Mouse (Mus musculus): ENCODE results near the gene Itgb5. TPM values are rescaled to one million over a fixed set of nuclear protein-coding genes. Genes with fewer than 3 reads are reported as not detected.

Itgb5 gene
- polyA plus RNA-seq, 1 experiment = 42.4 TPM

DNA sequence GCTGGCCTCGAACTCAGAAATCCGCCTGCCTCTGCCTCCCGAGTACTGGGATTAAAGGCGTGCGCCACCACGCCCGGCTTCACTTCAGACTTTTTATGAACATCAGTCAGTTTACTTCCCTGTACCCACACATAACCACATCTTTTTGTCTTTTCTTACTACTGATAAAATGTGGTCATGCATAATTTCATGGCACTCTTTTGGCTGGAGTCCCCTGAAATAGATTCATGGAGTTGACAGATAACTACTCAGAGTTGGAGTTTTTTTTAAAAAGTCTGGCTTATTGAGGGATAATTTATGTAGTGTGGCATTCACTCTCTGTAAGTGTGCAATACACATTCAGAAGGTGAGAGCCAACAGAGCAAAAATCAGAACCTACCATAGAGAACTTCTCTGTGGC lies 67.3 kb downstream of the Itgb5 start:
- DNase-seq (ENCODE audit: extremely low spot score in 1 of 2, low spot score in 1 of 2) = no peak

DNA sequence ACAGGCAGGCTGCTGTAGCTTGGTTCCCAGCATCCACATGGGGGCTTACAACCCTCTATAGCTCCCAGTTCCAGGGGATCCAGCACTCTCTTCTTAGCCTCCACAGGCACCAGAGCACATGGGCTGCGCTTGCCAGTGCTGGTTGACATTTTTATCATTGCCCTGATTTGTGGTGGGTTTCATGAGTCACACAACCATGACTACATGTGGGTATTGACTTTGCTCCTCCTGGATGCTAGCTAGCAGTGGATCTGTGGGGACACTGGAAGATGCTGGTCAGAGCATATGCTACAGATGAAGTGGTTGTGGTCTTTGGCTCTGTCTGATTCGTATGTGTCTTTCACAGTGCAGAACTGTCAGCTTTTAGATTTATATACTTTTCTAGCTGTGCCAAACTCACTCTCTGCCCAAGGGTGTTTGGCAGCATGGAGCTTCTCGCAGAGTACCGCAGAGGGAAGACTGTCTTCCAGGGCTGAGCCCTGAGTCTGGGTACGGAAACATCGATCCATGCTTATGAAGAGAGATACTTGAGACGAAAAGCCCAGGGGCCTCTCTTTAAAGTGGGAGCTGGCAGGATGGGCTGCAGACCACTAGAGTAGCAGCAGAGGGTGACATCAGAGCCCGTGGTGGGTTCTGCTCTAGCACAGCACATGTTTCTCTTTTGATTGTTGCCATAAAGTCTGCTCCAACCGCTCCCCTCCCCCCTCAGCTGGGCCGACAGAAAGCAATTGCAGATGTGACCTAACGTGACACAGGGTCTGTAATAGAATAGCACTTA lies 74.4 kb downstream of the Itgb5 start:
- DNase-seq (ENCODE audit: extremely low spot score in 1 of 2, low spot score in 1 of 2) = no peak

DNA sequence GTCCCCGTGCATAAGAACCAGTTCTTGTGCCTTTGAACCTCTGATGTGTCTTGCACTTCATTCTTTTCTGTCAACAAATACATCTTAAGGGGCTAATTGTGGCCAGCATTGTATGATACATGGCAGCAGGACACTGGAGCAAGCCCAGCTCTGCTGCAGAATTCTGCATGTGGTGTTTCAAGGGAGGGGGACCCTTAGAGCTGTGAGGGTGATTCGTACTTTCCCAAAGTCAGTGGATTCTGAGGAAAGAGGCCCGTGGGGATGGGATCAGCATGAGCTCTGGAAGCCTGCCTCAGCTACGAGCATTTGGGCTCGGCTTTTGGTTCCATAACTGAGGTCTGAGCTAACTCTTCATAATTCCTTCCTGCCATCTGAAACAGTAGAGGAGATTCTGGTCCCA lies 75.1 kb downstream of the Itgb5 start:
- DNase-seq (ENCODE audit: extremely low spot score in 1 of 2, low spot score in 1 of 2) = no peak

DNA sequence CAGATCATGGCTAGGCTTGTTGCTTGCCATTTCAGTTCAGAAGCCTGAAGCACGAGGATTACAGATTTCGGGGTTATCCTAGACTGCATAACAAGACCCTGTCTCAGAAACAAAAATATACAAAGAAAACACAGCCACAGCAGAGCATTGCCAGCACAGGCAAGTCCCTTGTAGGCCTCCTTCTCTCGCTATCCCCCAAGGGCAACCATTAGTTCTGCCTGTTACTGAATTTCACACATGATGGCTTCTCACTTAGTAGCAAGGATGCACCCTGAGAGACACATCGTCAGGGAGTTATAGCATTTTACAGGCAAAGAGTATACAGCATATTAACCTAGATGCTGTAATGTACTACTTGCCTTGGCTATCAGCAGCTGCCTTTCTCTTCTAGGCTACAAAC lies 78.8 kb downstream of the Itgb5 start:
- DNase-seq (ENCODE audit: extremely low spot score in 1 of 2, low spot score in 1 of 2) = no peak

DNA sequence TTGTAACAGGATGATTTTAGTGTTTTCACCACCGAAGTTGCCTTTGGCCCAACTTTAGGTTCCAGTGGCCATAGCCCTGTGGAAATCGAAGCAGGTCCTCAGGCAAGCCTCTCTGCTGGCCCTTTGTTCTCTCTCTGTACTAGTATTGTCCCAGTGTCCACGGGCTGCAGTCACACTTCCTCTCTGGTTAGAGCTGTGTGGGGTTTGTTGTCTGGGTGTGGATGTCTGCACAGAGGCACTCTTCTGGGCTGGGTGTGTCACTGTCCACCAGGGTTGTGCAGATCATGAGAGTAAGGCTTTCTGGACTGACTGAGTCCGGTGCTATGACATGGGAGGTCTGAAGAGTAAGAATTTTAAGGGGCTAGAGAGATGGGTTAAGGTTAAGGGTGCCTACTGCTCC lies 85.5 kb downstream of the Itgb5 start:
- DNase-seq (ENCODE audit: extremely low spot score in 1 of 2, low spot score in 1 of 2) = no peak

DNA sequence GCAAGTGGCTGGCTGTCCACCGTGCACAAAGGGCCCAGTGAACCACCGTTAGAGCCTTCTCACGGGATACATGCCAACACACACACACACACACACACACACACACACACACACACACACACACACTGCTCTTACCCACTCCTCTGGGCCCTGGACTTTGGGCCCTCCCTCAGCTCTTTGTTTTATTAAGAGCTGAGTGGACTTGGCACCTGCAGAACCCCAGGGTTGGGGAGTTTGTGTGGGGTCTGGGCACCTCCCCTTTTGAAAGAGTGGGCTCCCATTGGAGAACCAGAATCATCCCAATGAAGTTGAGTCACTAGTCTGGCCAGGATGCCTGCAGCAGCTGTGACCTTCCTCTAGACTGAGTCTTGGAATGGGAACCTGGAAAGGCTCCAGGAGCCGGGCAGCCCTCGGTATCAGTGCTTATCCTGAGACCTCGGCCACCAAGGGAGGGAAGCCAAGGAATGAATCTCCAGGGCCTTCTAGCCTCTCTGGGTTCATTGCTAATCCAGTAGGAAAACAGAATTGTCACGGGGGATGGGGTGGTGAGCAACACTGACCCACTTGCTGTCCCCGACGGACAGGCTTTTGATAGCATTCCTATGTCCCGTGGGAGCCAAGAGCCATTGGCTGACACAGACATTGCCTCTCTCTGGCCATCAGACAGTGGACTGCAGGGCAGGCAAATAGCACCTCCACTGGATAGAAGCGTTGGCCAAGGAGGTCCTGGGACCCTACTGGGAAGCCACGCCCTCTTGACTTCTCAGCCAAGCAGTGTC lies 87.2 kb downstream of the Itgb5 start:
- DNase-seq (ENCODE audit: extremely low spot score in 1 of 2, low spot score in 1 of 2) = no peak

DNA sequence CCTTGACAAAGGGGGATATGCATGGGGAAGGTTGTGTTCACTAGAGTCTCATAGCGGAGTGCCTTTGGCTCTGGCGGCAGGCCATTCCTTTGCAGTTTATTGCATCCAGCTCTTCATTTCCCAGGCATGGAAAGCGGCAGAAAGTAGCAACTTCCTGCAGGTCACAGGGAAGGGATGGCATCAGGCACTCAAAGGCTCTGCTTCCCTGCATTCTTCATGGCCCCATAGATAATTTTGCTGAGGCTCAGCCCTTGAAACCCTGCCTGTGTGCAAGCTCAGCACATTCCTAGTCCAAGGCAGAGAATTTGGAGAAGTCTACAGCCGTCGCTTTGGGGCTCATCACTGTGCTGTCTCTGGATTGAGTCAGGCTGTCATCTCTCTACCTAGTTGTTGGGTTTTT lies 87.9 kb downstream of the Itgb5 start:
- no peak for DNase-seq (ENCODE audit: extremely low spot score in 1 of 2, low spot score in 1 of 2)

DNA sequence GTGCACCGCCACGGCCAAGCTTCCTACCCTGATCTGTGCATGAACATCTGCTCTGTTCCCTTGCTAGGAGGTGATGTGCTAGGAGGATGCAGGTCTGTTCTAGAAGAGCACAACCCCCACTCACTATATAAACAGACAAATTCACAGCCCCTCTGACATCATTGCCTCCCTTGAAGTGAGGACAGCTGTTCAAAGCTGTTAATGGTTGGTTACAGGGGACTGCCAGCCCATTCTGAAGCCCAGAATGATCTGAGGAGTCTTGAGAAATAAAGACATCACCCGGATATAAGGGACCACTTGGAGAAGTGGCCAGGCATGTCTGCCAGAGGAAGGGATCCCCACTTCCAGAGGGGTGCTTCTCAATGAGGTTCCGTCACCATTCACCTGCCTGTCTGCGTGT lies 88.5 kb downstream of the Itgb5 start:
- no peak for DNase-seq (ENCODE audit: extremely low spot score in 1 of 2, low spot score in 1 of 2)

DNA sequence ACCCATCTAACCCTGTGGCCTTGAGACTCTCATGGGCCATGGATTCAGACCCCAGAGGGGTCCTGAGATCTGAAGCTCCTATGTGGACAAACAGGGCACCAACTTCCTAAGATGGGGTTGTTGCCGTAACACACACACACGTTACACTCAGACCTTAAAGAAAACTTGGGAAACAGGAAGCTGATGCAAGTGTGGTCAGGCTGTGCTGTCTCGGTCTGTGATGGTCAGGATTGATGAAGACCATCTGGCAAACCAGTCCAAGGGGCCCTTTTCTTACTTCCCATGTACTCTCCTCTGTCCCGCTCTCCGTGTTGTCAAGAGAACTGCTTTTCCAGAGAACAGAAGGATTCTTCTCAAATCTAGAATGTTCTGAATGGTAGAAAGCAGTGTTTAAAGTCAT lies 92.0 kb downstream of the Itgb5 start:
- DNase-seq (ENCODE audit: extremely low spot score in 1 of 2, low spot score in 1 of 2) = no peak

DNA sequence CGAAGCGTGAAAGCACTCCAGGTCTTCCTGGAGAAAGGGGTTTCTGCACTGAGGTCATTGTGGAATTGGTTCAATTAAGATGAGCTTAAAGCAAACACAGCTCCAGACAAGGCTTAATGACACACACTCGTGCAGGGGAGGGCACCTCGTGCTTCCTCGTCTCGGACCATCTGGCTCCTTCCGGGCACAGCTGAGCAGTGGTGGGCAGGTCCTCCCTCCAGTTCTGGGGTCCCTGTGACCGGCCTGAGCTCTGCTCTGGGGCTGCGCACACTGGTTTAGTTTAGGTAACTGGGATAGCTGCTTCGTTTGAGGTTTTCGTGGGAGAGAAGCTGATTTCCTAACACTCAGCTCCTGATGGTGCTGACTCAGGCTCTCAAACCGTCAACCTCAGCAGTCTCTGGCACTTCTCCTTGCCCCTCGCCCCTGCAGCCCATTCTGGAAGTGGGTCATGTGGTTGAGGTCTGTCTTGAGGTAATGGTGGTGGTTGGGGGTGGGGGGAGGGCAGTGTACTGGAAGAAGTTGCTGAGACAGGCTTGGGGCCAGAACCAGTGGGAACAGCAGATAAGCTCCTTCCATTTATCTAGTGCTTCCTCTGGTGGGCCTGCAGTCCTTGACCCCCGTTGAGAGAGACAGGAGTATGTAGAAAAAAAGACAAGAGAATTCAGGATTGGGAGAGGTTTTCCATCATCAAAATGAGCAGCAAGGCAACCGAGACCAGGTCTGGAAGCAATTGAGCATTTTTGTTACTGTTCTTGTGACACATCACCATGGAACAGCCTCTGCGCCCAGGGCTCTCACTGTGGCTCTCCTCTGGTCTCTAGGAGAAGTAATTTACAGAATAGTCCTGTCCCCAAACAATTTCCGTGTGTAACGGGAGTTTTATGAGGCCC lies 92.9 kb downstream of the Itgb5 start:
- no peak for DNase-seq (ENCODE audit: extremely low spot score in 1 of 2, low spot score in 1 of 2)

DNA sequence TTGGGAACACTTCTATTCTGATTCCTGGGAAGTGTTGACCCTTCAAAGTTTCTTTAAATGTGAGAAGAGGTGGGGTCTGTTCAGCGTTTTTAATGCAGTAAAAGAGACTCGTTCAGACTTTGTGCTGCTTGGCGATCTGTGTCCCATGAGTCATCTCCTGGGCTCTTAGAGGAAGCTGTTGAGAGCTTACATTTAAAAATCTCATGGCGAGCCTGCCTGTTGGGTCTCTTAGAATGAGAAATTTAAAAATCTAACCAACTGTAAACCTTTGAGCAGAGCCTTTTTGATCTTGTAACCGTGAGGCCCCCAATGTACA lies 93.5 kb downstream of the Itgb5 start:
- DNase-seq (ENCODE audit: extremely low spot score in 1 of 2, low spot score in 1 of 2) = no peak

DNA sequence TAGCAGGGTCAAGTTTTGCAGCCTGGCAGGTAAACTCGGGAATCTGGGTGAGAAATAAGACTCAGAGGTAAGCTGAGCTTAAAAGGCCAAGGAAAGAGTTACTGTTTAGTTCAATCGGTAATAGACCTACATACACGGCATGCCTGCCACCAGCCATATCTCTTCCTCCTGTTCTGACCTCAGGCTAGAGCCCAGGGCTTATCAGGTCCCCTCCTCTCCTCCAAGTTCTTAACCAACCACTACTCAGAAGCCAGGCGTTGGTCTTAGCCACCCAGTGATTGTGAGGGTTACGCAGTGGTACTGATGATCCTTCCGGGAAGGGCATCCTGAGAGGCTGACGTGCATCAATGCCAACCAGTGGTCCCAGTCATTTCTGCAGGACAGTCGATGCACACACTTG lies 94.3 kb downstream of the Itgb5 start:
- no peak for DNase-seq (ENCODE audit: extremely low spot score in 1 of 2, low spot score in 1 of 2)

DNA sequence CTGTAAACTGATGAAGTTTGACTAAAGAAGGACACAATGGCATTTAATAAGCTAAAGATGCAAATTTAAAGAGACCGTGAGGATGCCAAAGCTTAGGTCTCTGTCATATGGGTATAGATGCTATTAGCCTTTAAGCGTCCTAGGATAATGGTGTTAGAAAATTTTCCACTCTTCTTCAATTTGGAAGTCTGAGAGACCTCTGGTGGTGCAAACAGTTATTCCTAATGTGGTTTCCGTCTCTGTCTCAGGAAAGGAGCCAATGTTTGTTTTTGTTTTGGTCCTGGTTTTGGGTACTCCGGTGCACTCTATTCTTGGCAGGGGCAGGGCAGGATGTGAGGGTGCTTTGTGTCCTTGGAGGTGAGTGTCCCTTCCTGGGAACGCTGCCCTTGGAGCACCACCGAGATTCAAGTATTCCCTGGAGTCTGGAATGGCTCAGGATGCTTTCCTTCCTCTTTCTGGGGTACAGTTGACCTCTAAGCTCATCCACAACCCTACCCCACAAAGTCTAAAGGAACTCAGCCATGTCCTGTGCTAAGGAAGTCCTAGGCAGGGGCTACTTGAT lies 97.9 kb downstream of the Itgb5 start:
- no peak for DNase-seq (ENCODE audit: extremely low spot score in 1 of 2, low spot score in 1 of 2)

DNA sequence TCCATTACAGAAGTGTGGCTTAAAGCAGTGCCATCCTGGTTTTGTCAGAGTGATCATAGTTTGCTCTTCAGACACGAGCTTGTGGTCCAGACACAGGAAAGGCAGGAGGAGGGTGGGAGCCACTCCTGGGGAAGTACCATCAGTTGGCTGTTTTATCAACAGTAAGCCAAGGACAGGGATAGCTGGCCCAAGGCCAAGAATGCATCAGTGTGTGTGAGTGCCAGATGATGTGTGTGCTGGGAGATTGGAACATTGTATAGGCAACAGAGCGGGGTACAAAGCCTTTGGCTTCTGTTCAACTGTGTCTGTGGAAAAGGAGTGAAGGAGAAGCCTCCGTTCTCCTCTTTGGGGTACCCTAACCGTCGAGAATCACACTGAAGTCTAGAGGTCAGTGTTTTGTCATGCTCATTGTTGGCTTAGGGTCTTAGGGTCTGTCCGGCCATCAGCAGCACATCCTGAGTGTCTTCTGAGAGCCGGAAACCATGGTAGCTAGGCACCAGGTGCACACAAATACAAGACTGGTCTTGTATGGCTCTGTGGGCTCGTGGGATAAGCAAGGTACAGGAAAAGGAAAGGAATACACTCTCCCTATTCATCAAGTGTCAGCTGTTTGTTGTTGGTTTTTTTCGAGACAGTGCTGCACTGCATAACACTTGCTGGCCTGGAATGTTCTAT lies 99.5 kb downstream of the Itgb5 start:
- DNase-seq (ENCODE audit: extremely low spot score in 1 of 2, low spot score in 1 of 2) = no peak

DNA sequence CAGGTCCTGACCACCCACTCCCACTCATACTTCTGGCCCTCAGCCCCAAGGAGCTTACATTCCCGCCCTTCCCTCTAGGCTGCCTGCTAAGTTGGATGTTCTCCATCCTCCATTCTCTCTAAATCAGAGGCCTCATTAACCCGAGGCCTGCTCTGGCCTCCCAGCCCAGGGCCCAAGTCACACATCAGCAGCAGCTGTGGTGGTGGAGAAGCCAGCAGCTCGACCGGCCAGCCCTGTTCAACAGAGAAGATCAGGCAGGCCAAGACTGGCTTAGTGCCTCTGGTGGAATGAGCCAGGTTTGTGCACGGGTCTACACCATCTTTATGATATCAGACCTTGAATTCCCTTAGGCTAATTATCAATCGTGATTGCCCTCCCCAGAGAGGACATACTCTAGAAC lies 101.3 kb downstream of the Itgb5 start:
- DNase-seq (ENCODE audit: extremely low spot score in 1 of 2, low spot score in 1 of 2) = no peak

DNA sequence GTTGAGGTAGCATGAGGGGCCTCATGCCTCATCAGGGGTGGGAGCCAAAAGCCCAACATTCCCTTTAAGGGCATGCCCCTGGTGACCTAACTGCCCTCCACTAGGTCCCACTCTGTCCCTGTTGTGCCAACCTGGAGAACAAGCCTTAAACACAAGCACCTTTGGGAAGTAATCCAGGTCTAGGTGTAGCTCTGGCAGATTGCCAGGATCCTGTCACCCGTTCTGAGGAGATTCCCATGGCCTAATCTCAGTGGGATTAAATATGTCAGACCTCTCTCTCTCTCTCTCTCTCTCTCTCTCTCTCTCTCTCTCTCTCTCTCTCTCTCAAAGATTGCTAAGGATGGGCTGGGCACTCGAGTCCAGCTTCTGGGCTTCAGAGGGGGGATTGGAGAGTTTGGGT lies 102.2 kb downstream of the Itgb5 start:
- no peak for DNase-seq (ENCODE audit: extremely low spot score in 1 of 2, low spot score in 1 of 2)

DNA sequence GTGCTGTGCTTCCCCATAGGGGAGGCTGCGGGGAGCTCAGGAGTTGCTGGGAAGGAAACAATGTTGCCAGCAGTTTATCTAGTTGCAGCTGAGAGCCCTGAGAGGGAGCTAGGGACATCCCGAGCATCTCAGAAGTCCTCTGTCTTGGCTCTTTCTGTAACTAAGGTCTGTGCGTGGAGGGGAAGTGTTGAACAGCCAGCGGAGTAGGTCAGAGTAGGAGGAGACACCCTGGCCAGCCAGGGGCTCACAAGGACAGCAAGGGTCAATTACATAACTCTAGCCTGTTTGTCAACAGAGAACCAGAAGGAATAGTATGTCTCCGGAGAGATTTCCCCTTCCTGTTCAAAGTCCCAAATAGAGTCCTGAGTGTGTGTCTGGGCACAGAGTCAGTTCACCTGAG lies 102.7 kb downstream of the Itgb5 start:
- DNase-seq (ENCODE audit: extremely low spot score in 1 of 2, low spot score in 1 of 2) = no peak

DNA sequence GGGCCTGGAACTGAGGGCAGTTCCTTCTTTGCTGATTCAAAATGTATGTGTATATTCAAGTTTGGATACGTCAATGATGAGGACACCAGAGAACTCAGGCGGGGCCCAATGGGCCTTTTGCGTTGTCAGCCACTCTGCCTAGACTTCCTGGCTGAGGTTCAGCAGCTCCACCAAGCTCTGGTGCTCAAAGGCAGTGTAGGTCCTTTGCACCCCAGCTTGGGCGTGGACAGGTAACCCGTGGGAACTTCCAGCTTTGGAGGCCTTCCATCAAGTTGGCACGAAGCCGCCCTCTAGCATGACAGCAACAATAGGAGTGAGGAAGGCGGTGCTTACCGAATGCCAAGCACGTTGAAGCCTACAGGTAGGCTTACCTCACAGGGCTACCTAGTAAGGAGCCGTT lies 103.9 kb downstream of the Itgb5 start:
- no peak for DNase-seq (ENCODE audit: extremely low spot score in 1 of 2, low spot score in 1 of 2)

DNA sequence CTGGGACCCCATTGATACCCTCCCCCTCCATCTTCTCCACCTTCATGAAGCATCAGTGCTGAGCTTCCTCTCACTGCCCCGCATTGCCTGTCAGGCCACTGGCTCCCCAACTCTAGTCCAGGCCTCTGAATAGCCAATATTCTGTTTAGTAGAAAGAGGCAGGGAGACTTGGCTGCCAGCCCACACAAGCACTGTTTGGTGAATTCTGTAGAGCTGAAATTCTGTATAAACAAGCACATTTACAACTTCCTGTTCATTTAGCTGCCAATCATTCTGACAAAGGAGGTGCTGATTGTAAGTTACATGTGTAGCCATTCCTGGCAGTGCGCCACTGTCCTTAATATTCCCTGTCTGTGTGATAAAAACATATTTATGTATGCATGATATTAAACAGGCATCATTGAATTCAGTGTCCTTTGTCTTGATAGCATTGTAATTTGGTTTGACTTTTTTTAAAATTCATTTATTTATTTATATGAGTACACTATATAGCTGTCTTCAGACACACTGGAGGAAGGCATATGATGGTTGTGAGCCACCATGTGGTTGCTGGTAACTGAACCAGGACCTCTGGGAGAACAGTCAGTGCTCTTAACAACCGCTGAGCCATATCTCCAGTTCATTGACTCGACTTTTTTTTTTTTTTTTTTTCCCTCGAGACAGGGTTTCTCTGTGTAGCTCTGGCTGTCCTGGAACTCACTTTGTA lies 105.4 kb downstream of the Itgb5 start:
- peak in 1 of 2 experiments; percentile 59 for DNase-seq (ENCODE audit: extremely low spot score in 1 of 2, low spot score in 1 of 2)

DNA sequence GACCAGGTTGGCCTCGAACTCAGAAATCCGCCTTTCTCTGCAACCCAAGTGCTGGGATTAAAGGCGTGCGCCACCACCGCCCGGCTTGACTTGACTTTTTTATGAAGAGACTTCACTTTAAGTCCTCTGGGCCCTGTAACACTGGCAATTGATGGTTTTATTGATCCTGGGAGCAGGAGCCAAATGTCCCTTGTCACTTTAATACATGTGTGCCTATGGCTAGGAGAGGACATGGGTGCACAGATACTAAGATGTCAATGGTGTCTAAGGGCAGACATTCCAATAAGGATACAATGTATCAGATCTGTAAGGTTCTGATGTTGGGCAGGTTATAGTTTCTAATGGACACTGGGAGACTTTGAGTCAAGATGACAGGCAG lies 105.9 kb downstream of the Itgb5 start:
- DNase-seq (ENCODE audit: extremely low spot score in 1 of 2, low spot score in 1 of 2) = no peak

Data from frontal cortex, adult 2 months (tissue).